9 mouse cellular contexts compared by ENCODE assay signal in genomic region chr10:127426670-127427069, GRCm38 (mm10). TPM values are rescaled to one million over a fixed set of nuclear protein-coding genes. Genes with fewer than 3 reads are reported as not detected.
A peak's percentile ranks its signal among the peaks of the same experiment; 100 is the strongest.
DNase-seq lines count a peak whose midpoint lies in the region; ATAC-seq and TF ChIP-seq lines count a peak whose summit lies in the region.
"Had no signal": no experiment of that assay in that cellular context is flagged by ENCODE, and none has a peak within 500 bp of the region (broad histone marks: within the 10 kb centered on the region; RNA-seq: fewer than 3 reads in every experiment).

No protein-coding gene starts in this region.

- no peaks in the 10 kb centered on the region for H3K36me3 ChIP-seq in forebrain, embryonic 12.5 days (replicated peaks)
- H3K36me3 ChIP-seq in stomach, postnatal 0 days (ENCODE audit: control insufficient read depth, insufficient read depth, low read length), result no peaks in the 10 kb centered on the region

- H3K4me2 ChIP-seq in forebrain, embryonic 12.5 days, result no peak overlapping the region
- H3K4me2 ChIP-seq in stomach, postnatal 0 days (replicated peaks; ENCODE audit: low read depth), result no peak overlapping the region
- H3K4me2 ChIP-seq: embryonic facial prominence, embryonic 13.5 days had no signal

- 22% methylated on average over 2 of the region's 2 CpGs for whole genome bisulfite sequencing in forebrain, embryonic 12.5 days
- 26% methylated on average over 2 of the region's 2 CpGs for WGBS in stomach, postnatal 0 days

- no peak for ATAC-seq in forebrain, embryonic 12.5 days (ENCODE audit: low FRiP score)
- ATAC-seq in stomach, postnatal 0 days (ENCODE audit: low FRiP score, low TSS enrichment), result 0 out of 2 replicates have a peak, but pooled peaks have one; percentile 12

- peak; percentile 27 for DNase-seq in retina, postnatal 1 day
- no peak for DNase-seq in retina, embryonic 14.5 days (ENCODE audit: low spot score)
- peak; percentile 41 for DNase-seq in kidney, postnatal 14 days
- DNase-seq in stomach, postnatal 0 days (ENCODE audit: low spot score), result no peak
- DNase-seq in thymus, postnatal 0 days (ENCODE audit: low spot score), result no peak
- DNase-seq in left cerebral cortex, adult 8-10 months (ENCODE audit: low spot score in 2 of 2), result no peak

- no peak overlapping the region for H3K4me3 ChIP-seq in forebrain, embryonic 12.5 days (replicated peaks)
- no peak overlapping the region for H3K4me3 ChIP-seq in stomach, postnatal 0 days (ENCODE audit: low read depth, low read length)
- H3K4me3 ChIP-seq: embryonic facial prominence, embryonic 13.5 days had no signal

- H3K4me1 ChIP-seq in forebrain, embryonic 12.5 days, result peaks cover 18% of the 10 kb centered on the region
- no peaks in the 10 kb centered on the region; the same call in 1 of the 2 replicates for H3K4me1 ChIP-seq in stomach, postnatal 0 days (replicated peaks; ENCODE audit: control insufficient read depth, insufficient read depth)

- no peaks in the 10 kb centered on the region for H3K27me3 ChIP-seq in forebrain, embryonic 12.5 days
- H3K27me3 ChIP-seq in stomach, postnatal 0 days (ENCODE audit: control insufficient read depth, insufficient read depth, low read length), result no peaks in the 10 kb centered on the region
- H3K27me3 ChIP-seq: embryonic facial prominence, embryonic 13.5 days had no signal

- TF ChIP-seq EP300 in stomach, postnatal 0 days (optimal IDR thresholded peaks at IDR 0.05), result no peak

- H3K9me3 ChIP-seq in forebrain, embryonic 12.5 days, result no peaks in the 10 kb centered on the region
- no peaks in the 10 kb centered on the region for H3K9me3 ChIP-seq in stomach, postnatal 0 days (ENCODE audit: control insufficient read depth, low read length)
- H3K9me3 ChIP-seq: embryonic facial prominence, embryonic 13.5 days had no signal

- TF ChIP-seq CTCF in stomach, postnatal 0 days (IDR thresholded peaks at IDR 0.05; ENCODE audit: low read depth), result no peak

- H3K27ac ChIP-seq in forebrain, embryonic 12.5 days, result peak overlapping the region; percentile 56
- H3K27ac ChIP-seq in stomach, postnatal 0 days (replicated peaks), result peak overlapping the region; percentile 56
- H3K27ac ChIP-seq: embryonic facial prominence, embryonic 13.5 days had no signal

- no peak overlapping the region for H3K9ac ChIP-seq in forebrain, embryonic 12.5 days
- H3K9ac ChIP-seq in stomach, postnatal 0 days (ENCODE audit: low read length), result no peak overlapping the region
- H3K9ac ChIP-seq: embryonic facial prominence, embryonic 13.5 days had no signal

RNA-seq across cellular contexts. Expression of gene R3hdm2, which starts 46.5 kb away (rescaled TPM):
- 37.5 and 40.3 TPM in 2 replicates for polyA plus RNA-seq in forebrain, embryonic 12.5 days (2016; fragmentation: Nextera tagmentation; extraction: Ambion mirVana)
- 14.3 and 17.6 TPM in 2 replicates for polyA plus RNA-seq in stomach, postnatal 0 days (2015; fragmentation: Nextera tagmentation; extraction: Ambion mirVana)
- 19.4 and 26.7 TPM in 2 replicates for polyA plus RNA-seq in thymus, postnatal 0 days (2015; fragmentation: Nextera tagmentation; extraction: Ambion mirVana)
- total RNA-seq in left cerebral cortex, adult 8-10 months (2022), result 100 to 1,000 TPM; 247 to 279 (median 255) TPM

RNA-seq across cellular contexts. Expression of gene Inhbc, which starts 56.4 kb away (rescaled TPM):
- not detected in 2 replicates for polyA plus RNA-seq in forebrain, embryonic 12.5 days (2016; fragmentation: Nextera tagmentation; extraction: Ambion mirVana)
- polyA plus RNA-seq in stomach, postnatal 0 days (2015; fragmentation: Nextera tagmentation; extraction: Ambion mirVana), result 0.15 TPM in 1 of 2 replicates, not detected in the other
- polyA plus RNA-seq in thymus, postnatal 0 days (2015; fragmentation: Nextera tagmentation; extraction: Ambion mirVana), result not detected in 2 replicates
- not detected for total RNA-seq in left cerebral cortex, adult 8-10 months (2022)
- total RNA-seq: neutrophil, adult 5-6 weeks had no signal
- polyA plus RNA-seq: embryonic facial prominence, embryonic 13.5 days had no signal

Comparison
In these comparisons a context has a peak if more than half of its experiments do, and no peak if none do; other contexts are left out.
1. DNase-seq: peak in retina, postnatal 1 day (single experiment) and kidney, postnatal 14 days (single experiment); none in retina, embryonic 14.5 days (single experiment), stomach, postnatal 0 days (single experiment), thymus, postnatal 0 days (single experiment) and left cerebral cortex, adult 8-10 months (0 of 2).